Mouse (Mus musculus) intestine, embryonic 14.5 days (tissue): ENCODE results near the gene Chpf2. TPM values are rescaled to one million over a fixed set of nuclear protein-coding genes. Genes with fewer than 3 reads are reported as not detected.
A peak's percentile ranks its signal among the peaks of the same experiment; 100 is the strongest.
"Not testable (repeated sequence)": the region's sequence is repeated elsewhere in the genome, so short reads cannot be mapped to it uniquely, and the experiment has no call there.

Experiments used
- ATAC-seq: fragments of 200-750 bp; cut with Nextera tagmentation; replicated peaks from 2 replicates; pipeline ENCODE4 v1.8.0; 2017; ENCODE audit warnings: low read depth, moderate number of reproducible peaks, moderate TSS enrichment, moderate library complexity; ENCODE audit not compliant: low FRiP score, low TSS enrichment
- DNase-seq: peaks from one replicate; pipeline ENCODE4 v3.0.0-alpha.2; 2018; ENCODE audit warnings: low spot score
- H3K27ac ChIP-seq: fragments of 300-500 bp; sonication (generic); 2 replicates; pipeline ENCODE4 v1.5.1; 2014; ENCODE audit warnings: low read depth, mild to moderate bottlenecking, control low read depth
- H3K27me3 ChIP-seq: fragments of 300-500 bp; sonication (generic); replicated peaks from 2 replicates; pipeline ENCODE4 v1.6.1; 2014; ENCODE audit warnings: low read length, control low read depth; ENCODE audit not compliant: control insufficient read depth, insufficient read depth
- H3K36me3 ChIP-seq: fragments of 300-500 bp; sonication (generic); 2 replicates; pipeline ENCODE4 v1.6.1; 2014; ENCODE audit warnings: low read length, control low read depth; ENCODE audit not compliant: control insufficient read depth, insufficient read depth
- H3K4me1 ChIP-seq: fragments of 300-500 bp; sonication (generic); replicated peaks from 2 replicates; pipeline ENCODE4 v1.6.1; 2014; ENCODE audit warnings: low read length, control low read depth, mixed read lengths; ENCODE audit not compliant: control insufficient read depth, insufficient read depth
- H3K4me2 ChIP-seq: fragments of 300-500 bp; sonication (generic); 2 replicates; pipeline ENCODE4 v1.6.1; 2014; ENCODE audit warnings: low read length
- H3K4me3 ChIP-seq: fragments of 300-500 bp; sonication (generic); 2 replicates; pipeline ENCODE4 v1.5.1; 2014; ENCODE audit warnings: low read depth, low read length, control low read depth, mixed read lengths
- H3K9ac ChIP-seq: fragments of 300-500 bp; sonication (generic); 2 replicates; pipeline ENCODE4 v1.6.1; 2014; ENCODE audit warnings: mild to moderate bottlenecking, low read length
- H3K9me3 ChIP-seq: fragments of 300-500 bp; sonication (generic); 2 replicates; pipeline ENCODE4 v1.6.1; 2016; ENCODE audit warnings: low read length, control low read depth; ENCODE audit not compliant: control insufficient read depth
- WGBS: fragments of 180-500 bp; shearing (Covaris S2); extraction: QIAGEN DNeasy Blood & Tissue Kit; methylation state at CpG from one replicate; pipeline ENCODE4 v1.1.7; 2014; 5-methylcytosine and 5-hydroxymethylcytosine counted together
- polyA plus RNA-seq: library from polyadenylated mRNA; unstranded; fragments of >200 nt; fragmentation: Nextera tagmentation; extraction: Ambion mirVana; gene quantifications from 2 replicates; pipeline ENCODE4 v1.2.1, GENCODE M21; 2014

Chpf2 gene
- polyA plus RNA-seq, 1 experiment from 2014 or later, result 10.6 TPM

DNA sequence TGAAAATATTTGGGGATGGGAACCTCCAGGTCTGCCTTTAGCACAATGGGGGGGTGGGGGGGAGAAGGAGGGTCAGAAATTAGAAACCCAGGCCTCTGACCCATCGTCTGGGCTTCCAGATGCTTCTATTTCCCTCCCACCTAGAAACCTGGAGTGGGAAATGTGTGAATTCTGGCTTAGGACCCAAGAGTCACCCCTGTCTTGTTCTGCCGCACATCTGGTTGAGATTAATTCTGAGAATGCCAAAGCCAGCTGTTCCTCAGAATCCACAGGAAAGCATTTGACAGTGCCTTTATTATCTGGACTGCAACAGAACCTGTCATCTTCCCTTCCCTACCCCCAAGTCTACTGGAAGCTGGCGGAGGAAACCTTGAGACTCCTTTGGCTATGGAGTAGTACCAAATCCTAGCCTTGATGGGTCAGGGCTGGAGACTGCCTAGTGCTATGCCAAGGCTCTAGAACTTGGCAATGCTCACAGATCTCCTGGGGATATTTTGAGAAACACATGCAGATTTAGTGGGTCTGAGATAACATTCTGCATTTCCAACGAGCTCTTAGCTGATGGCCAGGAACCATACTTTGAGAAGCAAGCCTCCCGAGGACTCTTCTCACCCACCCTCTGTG lies 32.8 kb upstream of the Chpf2 start:
- ATAC-seq (no peak), DNase-seq (no peak)
- Histone ChIP-seq H3K4me3 (no peak overlapping the region), H3K27ac (no peak overlapping the region), H3K9ac (no peak overlapping the region), H3K27me3 (no peaks in the 10 kb centered on the region; the same call in 1 of the 2 replicates), H3K36me3 (no peaks in the 10 kb centered on the region), H3K4me2 (no peak overlapping the region), H3K9me3 (no peaks in the 10 kb centered on the region), H3K4me1 (peaks cover 9% of the 10 kb centered on the region)
- 68% methylated on average over 5 of the region's 5 CpGs for WGBS

- H3K27me3 ChIP-seq, H3K4me3 ChIP-seq, H3K4me1 ChIP-seq, DNase-seq, H3K4me2 ChIP-seq, ATAC-seq, H3K36me3 ChIP-seq, H3K27ac ChIP-seq, H3K9me3 ChIP-seq, H3K9ac ChIP-seq: not testable (repeated sequence)
- 90% methylated on average over 7 of the region's 7 CpGs for WGBS
These were observed 31.2 kb upstream of the Chpf2 start for GRCm38 (mm10) chr5:24555335-24555734.

- Histone ChIP-seq H3K27ac (no peak within 1 kb of the TSS), H3K4me2 (no peak within 1 kb of the TSS), H3K9me3 (no peaks in the 10 kb centered on the region), H3K27me3 (no peaks in the 10 kb centered on the region; the same call in 1 of the 2 replicates), H3K4me3 (no peak within 1 kb of the TSS), H3K36me3 (no peaks in the 10 kb centered on the region), H3K4me1 (no peaks in the 10 kb centered on the region), H3K9ac (no peak within 1 kb of the TSS)
- 68% methylated on average over 2 of the region's 2 CpGs for WGBS
- no peak for ATAC-seq
- no peak for DNase-seq
These were observed 29.8 kb upstream of the Chpf2 start, which contains the start of gene 4931409K22Rik for GRCm38 (mm10) chr5:24556709-24557108. Gene 4931409K22Rik (minus strand): TSS chr5:24556809.

GRCm38 (mm10) chr5:24575948-24576347 lies 10.6 kb upstream of the Chpf2 start:
- H3K36me3 ChIP-seq, result peaks cover 44% of the 10 kb centered on the region
- peaks cover 11% of the 10 kb centered on the region for H3K4me1 ChIP-seq
- H3K27ac ChIP-seq, result no peak overlapping the region
- H3K27me3 ChIP-seq, result no peaks in the 10 kb centered on the region
- DNase-seq (no peak), ATAC-seq (no peak)
- 93% methylated on average over 1 of the region's 1 CpGs for WGBS
- no peak overlapping the region for H3K4me3 ChIP-seq
- no peak overlapping the region; the same call in 1 of the 2 replicates for H3K9ac ChIP-seq
- peak overlapping the region; percentile 58 for H3K4me2 ChIP-seq
- no peaks in the 10 kb centered on the region for H3K9me3 ChIP-seq

DNA sequence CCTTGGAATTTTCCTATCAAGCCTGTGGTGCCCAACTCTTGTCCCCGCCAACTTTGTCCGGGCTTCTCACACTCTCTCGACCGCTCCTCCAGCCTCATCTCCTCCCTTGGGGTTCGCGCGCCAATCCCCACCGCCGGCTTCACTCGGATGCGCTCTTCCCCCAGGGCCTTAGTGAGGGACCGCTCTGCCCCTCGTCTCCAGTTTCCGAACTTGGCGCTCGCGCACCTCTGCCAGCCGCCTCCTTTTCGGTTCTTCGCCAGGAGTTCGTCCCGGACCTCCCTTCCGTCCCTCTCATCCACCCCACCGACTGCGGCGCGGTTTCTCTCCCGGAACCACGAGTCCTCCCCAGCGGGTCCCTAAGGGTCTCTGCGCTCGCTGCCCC lies 9.7 kb upstream of the Chpf2 start:
- WGBS, result under 1% methylated on average over 32 of the region's 32 CpGs

GRCm38 (mm10) chr5:24577183-24577929 lies 9.2 kb upstream of the Chpf2 start, which contains the start of gene Abcf2:
Gene Abcf2 (minus strand): TSS chr5:24577467.
- H3K4me2 ChIP-seq, result peak within 1 kb of the TSS; percentile 76
- H3K9me3 ChIP-seq, result no peaks in the 10 kb centered on the region
- peak within 1 kb of the TSS; percentile 61 for H3K4me3 ChIP-seq
- peak within 1 kb of the TSS; percentile 72 for H3K9ac ChIP-seq
- ATAC-seq (peak; percentile 98), DNase-seq (peak; percentile 100)
- under 1% methylated on average over 48 of the region's 48 CpGs for WGBS
- peaks cover 11% of the 10 kb centered on the region for H3K4me1 ChIP-seq
- no peaks in the 10 kb centered on the region for H3K27me3 ChIP-seq
- H3K36me3 ChIP-seq, result peaks cover 30% of the 10 kb centered on the region
- H3K27ac ChIP-seq, result peak within 1 kb of the TSS; percentile 75

More for the DNA sequence above, 9.7 kb upstream of the Chpf2 start:
- H3K9me3 ChIP-seq, result no peaks in the 10 kb centered on the region
- no peak for DNase-seq
- peak overlapping the region; percentile 72 for H3K9ac ChIP-seq
- peak overlapping the region; percentile 64; the same call in 1 of the 2 replicates for H3K27ac ChIP-seq
- H3K36me3 ChIP-seq, result peaks cover 35% of the 10 kb centered on the region
- H3K4me3 ChIP-seq, result peak overlapping the region; percentile 61
- peak overlapping the region; percentile 58 for H3K4me2 ChIP-seq
- H3K27me3 ChIP-seq, result no peaks in the 10 kb centered on the region
- ATAC-seq, result peak; percentile 38
- peaks cover 11% of the 10 kb centered on the region for H3K4me1 ChIP-seq

- Histone ChIP-seq H3K4me3 (peak overlapping the region; percentile 51), H3K9me3 (no peaks in the 10 kb centered on the region), H3K27ac (peak overlapping the region; percentile 75), H3K27me3 (no peaks in the 10 kb centered on the region), H3K9ac (peak overlapping the region; percentile 53), H3K4me1 (peaks cover 11% of the 10 kb centered on the region), H3K4me2 (peak overlapping the region; percentile 76), H3K36me3 (peaks cover 20% of the 10 kb centered on the region)
- 69% methylated on average over 6 of the region's 6 CpGs for WGBS
- no peak for DNase-seq
- ATAC-seq, result no peak
These were observed 8.2 kb upstream of the Chpf2 start for GRCm38 (mm10) chr5:24578109-24578963.

GRCm38 (mm10) chr5:24586106-24586505 lies 435 bp upstream of the Chpf2 start:
- H3K9ac ChIP-seq, result peak overlapping the region; percentile 61
- peaks cover 10% of the 10 kb centered on the region; the same call in 1 of the 2 replicates for H3K36me3 ChIP-seq
- no peak for DNase-seq
- no peak overlapping the region for H3K27ac ChIP-seq
- ATAC-seq, result no peak; the same call in 1 of the 2 replicates
- WGBS, result 12% methylated on average over 8 of the region's 8 CpGs
- peak overlapping the region; percentile 94 for H3K4me2 ChIP-seq
- H3K9me3 ChIP-seq, result no peaks in the 10 kb centered on the region
- H3K27me3 ChIP-seq, result no peaks in the 10 kb centered on the region
- H3K4me3 ChIP-seq, result peak overlapping the region; percentile 81
- H3K4me1 ChIP-seq, result peaks cover 13% of the 10 kb centered on the region
